Mouse (Mus musculus): ENCODE measurements around the gene Acox1. TPM values are rescaled to one million over a fixed set of nuclear protein-coding genes. Genes with fewer than 3 reads are reported as not detected.

Acox1 gene
- polyA plus RNA-seq, 1 experiment from 2014 or later: 33.3 TPM

DNA sequence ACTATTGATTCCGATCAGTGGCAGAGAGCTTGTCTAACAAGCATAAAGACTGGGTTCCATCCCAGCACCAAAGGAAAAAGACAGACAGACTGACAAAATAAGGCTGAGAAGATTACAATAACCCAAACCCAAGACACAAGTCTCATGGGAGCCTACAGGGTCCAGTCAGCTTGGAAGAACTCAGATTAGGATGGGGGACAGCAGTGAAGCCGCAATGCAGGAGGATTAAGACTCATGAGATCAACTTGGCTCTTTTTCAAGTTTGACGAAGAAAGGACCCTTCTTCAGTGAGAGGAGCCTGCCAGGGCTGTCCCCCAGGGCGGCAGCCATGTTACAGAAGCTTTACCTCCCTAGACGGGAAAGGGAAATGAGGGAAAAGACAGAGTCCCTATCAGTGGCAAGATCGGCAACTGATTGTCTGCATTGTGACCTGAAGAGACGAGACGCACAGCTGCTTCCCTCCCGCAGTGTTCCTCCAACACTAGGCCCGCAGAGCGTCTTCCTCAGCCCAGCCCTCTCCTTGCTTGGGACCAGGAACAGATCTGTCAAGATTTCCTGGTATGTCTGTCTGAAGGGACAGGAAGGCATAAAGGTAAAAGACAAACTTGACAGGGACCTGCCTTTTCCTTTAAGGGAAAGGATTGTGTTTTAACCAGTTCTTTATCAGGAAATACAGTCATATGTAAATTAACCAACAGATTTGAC, 11.5 kb downstream of the Acox1 start:
- no peak overlapping the region for H3K4me2 ChIP-seq (ENCODE audit: low read length)
- peaks cover 61% of the 10 kb centered on the region for H3K36me3 ChIP-seq (ENCODE audit: control insufficient read depth, insufficient read depth, low read length)
- H3K9me3 ChIP-seq (ENCODE audit: control insufficient read depth, low read length): no peaks in the 10 kb centered on the region
- no peak overlapping the region for H3K27ac ChIP-seq (ENCODE audit: low read depth)
- ATAC-seq (replicated peaks; ENCODE audit: low FRiP score, low TSS enrichment, low read depth) (no peak), DNase-seq (ENCODE audit: low spot score) (no peak)
- WGBS: 60% methylated on average over 11 of the region's 11 CpGs
- no peak overlapping the region for H3K9ac ChIP-seq (ENCODE audit: low read length)
- no peaks in the 10 kb centered on the region for H3K4me1 ChIP-seq (replicated peaks; ENCODE audit: control insufficient read depth, insufficient read depth, low read length)
- no peaks in the 10 kb centered on the region for H3K27me3 ChIP-seq (replicated peaks; ENCODE audit: control insufficient read depth, insufficient read depth, low read length)
- no peak overlapping the region for H3K4me3 ChIP-seq (ENCODE audit: low read depth, low read length)

DNA sequence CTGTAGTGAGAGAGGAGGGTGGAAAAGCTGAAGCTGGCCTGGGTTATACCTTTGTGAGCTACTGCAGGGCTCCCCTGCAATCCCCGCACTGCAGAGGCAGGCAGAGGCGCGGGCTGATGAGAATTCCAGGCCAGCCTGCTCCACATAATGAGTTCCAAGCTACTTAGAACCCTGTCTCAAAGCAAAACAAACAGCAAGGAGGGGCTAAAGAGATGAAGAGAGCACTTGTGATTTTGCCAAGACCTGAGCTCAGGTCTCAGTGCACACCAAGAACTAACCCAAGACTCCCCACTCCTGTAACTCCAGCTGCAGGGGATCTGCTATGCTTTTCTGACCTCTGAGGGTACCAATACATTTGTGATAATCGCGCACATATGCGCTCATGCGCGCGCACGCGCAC, 12.5 kb downstream of the Acox1 start:
- H3K27ac ChIP-seq (ENCODE audit: low read depth): no peak overlapping the region

DNA sequence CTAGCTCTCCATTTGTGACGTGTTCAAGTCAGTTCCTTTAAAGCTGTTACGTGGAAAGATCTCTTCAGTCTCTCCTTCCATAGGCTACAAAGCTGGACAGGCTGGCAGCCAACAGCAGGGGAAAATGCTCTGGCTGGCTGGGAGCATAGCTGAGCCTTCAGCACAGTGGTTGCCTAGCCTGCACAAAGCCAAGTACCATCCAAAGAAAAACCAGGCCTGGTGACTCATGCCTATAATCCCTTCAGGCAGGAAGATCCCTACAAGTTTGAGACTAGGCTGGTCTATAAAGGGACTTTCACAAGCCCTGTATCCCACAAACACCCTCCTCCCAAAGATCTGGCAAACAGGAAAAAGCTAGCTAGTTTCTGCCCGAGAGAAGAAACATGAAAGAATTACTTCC, 13.0 kb downstream of the Acox1 start:
- DNase-seq (ENCODE audit: low spot score) (no peak), ATAC-seq (replicated peaks; ENCODE audit: low FRiP score, low TSS enrichment, low read depth) (no peak)
- H3K4me3 ChIP-seq (ENCODE audit: low read depth, low read length): no peak overlapping the region
- 89% methylated on average over 3 of the region's 3 CpGs for WGBS
- no peak overlapping the region for H3K9ac ChIP-seq (ENCODE audit: low read length)
- H3K27me3 ChIP-seq (replicated peaks; ENCODE audit: control insufficient read depth, insufficient read depth, low read length): no peaks in the 10 kb centered on the region
- no peaks in the 10 kb centered on the region for H3K4me1 ChIP-seq (replicated peaks; ENCODE audit: control insufficient read depth, insufficient read depth, low read length)
- H3K27ac ChIP-seq (ENCODE audit: low read depth): no peak overlapping the region
- H3K36me3 ChIP-seq (ENCODE audit: control insufficient read depth, insufficient read depth, low read length): peaks cover 70% of the 10 kb centered on the region
- H3K9me3 ChIP-seq (ENCODE audit: control insufficient read depth, low read length): no peaks in the 10 kb centered on the region
- no peak overlapping the region for H3K4me2 ChIP-seq (ENCODE audit: low read length)

More for the DNA sequence above, 12.5 kb downstream of the Acox1 start:
- H3K4me1 ChIP-seq (replicated peaks; ENCODE audit: control insufficient read depth, insufficient read depth, low read length): no peaks in the 10 kb centered on the region
- 95% methylated on average over 11 of the region's 11 CpGs for WGBS
- no peak overlapping the region for H3K4me2 ChIP-seq (ENCODE audit: low read length)
- ATAC-seq (replicated peaks; ENCODE audit: low FRiP score, low TSS enrichment, low read depth) (no peak), DNase-seq (ENCODE audit: low spot score) (no peak)
- no peaks in the 10 kb centered on the region for H3K9me3 ChIP-seq (ENCODE audit: control insufficient read depth, low read length)
- no peak overlapping the region for H3K9ac ChIP-seq (ENCODE audit: low read length)
- H3K4me3 ChIP-seq (ENCODE audit: low read depth, low read length): no peak overlapping the region
- peaks cover 70% of the 10 kb centered on the region for H3K36me3 ChIP-seq (ENCODE audit: control insufficient read depth, insufficient read depth, low read length)
- H3K27me3 ChIP-seq (replicated peaks; ENCODE audit: control insufficient read depth, insufficient read depth, low read length): no peaks in the 10 kb centered on the region

DNA sequence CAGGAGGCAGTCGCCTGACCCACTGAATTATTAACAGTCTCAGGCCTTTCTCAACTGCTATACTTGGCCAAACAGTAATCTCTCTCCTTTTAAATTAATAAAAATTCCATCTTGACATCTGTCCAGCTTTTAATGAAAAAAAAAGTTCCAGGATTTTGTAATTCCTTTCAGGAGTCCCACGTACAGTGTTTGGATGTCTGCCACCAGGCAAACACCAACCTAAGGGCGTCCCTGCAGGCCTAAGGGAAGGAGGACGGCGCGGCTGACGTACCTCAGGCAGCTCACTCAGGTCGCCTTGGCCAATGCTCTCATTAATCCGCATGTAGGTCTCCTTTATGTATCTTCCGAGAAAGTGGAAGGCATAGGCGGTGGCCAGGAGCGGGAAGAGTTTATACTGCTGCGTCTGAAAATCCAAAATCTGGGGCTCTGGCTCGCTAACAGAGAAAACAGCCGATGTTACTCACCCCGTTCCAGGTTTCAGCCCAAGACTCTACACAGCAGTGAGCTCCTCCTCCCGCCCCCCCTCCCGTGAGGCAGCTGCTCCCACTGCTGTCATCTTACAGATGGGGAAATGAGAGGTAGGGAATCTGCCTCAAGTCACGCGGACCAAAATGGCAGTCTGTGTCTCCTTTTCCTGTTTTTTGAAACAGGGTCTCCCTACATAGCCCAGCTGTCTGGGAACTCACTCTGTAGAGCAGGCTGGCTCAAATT, 20.3 kb downstream of the Acox1 start:
- 88% methylated on average over 20 of the region's 20 CpGs for WGBS
- H3K9me3 ChIP-seq (ENCODE audit: control insufficient read depth, low read length): no peaks in the 10 kb centered on the region
- no peak overlapping the region for H3K9ac ChIP-seq (ENCODE audit: low read length)
- H3K4me3 ChIP-seq (ENCODE audit: low read depth, low read length): no peak overlapping the region
- no peak overlapping the region for H3K27ac ChIP-seq (ENCODE audit: low read depth)
- H3K27me3 ChIP-seq (replicated peaks; ENCODE audit: control insufficient read depth, insufficient read depth, low read length): no peaks in the 10 kb centered on the region
- H3K4me2 ChIP-seq (ENCODE audit: low read length): no peak overlapping the region
- ATAC-seq (replicated peaks; ENCODE audit: low FRiP score, low TSS enrichment, low read depth) (no peak), DNase-seq (ENCODE audit: low spot score) (no peak)
- H3K4me1 ChIP-seq (replicated peaks; ENCODE audit: control insufficient read depth, insufficient read depth, low read length): no peaks in the 10 kb centered on the region
- H3K36me3 ChIP-seq (ENCODE audit: control insufficient read depth, insufficient read depth, low read length): peaks cover 82% of the 10 kb centered on the region

DNA sequence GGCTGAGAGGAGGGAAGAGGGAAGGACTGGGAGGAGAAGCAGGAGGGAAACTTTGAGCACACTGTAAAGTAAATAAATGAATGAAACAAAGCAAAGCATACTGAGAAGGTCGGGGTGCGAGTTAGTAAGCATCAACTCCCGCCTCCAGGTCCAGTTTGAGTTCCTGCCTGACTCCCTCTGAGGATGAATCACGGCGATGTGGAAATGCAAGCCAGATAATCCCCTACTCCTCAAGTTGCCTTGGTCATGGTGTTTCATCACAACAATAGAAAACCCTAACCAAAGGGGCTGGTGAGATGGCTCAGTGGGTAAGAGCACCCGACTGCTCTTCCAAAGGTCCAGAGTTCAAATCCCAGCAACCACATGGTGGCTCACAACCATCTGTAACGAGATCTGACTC, 22.8 kb downstream of the Acox1 start:
- Histone ChIP-seq H3K9ac (ENCODE audit: low read length) (no peak overlapping the region), H3K9me3 (ENCODE audit: control insufficient read depth, low read length) (no peaks in the 10 kb centered on the region), H3K4me2 (ENCODE audit: low read length) (no peak overlapping the region), H3K27ac (ENCODE audit: low read depth) (no peak overlapping the region), H3K27me3 (replicated peaks; ENCODE audit: control insufficient read depth, insufficient read depth, low read length) (no peaks in the 10 kb centered on the region), H3K4me1 (replicated peaks; ENCODE audit: control insufficient read depth, insufficient read depth, low read length) (no peaks in the 10 kb centered on the region), H3K36me3 (ENCODE audit: control insufficient read depth, insufficient read depth, low read length) (peaks cover 82% of the 10 kb centered on the region), H3K4me3 (ENCODE audit: low read depth, low read length) (no peak overlapping the region)
- DNase-seq (ENCODE audit: low spot score): no peak
- WGBS: 79% methylated on average over 7 of the region's 7 CpGs
- ATAC-seq (replicated peaks; ENCODE audit: low FRiP score, low TSS enrichment, low read depth): no peak

DNA sequence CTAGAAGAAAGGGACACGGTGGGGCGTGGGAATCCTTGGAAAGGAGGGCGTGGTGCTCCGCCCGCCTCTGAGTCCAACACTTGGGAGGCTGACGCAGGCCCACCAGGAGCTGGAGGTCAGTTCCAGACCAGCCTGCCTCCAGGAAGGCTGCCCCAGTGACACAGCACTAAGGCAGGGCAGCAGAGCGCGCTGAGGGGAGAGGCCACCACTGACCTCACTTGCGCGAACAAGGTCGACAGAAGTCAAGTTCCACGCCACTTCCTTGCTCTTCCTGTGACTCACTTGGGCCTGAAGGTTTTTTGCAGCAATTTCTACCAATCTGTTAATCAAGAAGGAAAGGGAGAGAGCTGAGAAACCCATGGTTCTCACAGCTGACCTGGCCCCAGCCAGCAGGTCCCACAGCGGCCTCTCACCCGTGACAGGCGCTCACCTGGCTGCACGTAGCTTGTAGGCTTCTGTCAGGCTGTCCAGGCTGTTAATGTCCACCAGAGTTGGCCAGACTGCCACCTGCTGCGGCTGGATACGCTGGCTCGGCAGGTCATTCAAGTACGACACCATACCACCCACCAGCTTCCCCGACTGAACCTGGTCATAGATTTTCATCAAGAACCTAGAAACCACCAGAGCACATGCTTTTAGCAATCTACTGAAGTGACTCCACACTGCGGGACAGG, 23.9 kb downstream of the Acox1 start:
- WGBS: 90% methylated on average over 22 of the region's 22 CpGs
- H3K9ac ChIP-seq (ENCODE audit: low read length): no peak overlapping the region
- no peaks in the 10 kb centered on the region for H3K4me1 ChIP-seq (replicated peaks; ENCODE audit: control insufficient read depth, insufficient read depth, low read length)
- ATAC-seq (replicated peaks; ENCODE audit: low FRiP score, low TSS enrichment, low read depth) (no peak), DNase-seq (ENCODE audit: low spot score) (no peak)
- no peak overlapping the region for H3K4me3 ChIP-seq (ENCODE audit: low read depth, low read length)
- no peak overlapping the region for H3K4me2 ChIP-seq (ENCODE audit: low read length)
- peaks cover 73% of the 10 kb centered on the region for H3K36me3 ChIP-seq (ENCODE audit: control insufficient read depth, insufficient read depth, low read length)
- no peaks in the 10 kb centered on the region for H3K9me3 ChIP-seq (ENCODE audit: control insufficient read depth, low read length)
- H3K27me3 ChIP-seq (replicated peaks; ENCODE audit: control insufficient read depth, insufficient read depth, low read length): no peaks in the 10 kb centered on the region
- H3K27ac ChIP-seq (ENCODE audit: low read depth): no peak overlapping the region

DNA sequence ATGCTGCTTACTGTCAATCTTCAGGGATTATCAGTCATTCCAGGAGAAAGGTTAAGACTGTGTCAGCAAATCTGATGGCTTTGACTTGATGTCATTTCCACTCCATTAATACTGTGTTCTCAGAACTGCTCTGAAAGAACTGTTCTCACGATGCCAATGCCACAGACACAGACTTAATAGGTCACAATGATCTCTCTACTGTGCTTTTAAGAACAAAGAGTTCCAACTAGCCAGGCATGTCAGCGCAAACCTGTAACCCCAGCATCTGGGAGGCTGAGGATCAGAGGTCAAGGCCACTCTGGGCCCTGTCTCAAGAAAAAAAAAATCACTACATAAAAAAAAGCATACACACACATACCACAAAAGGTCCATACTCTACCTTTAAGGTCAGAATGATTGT, 26.9 kb downstream of the Acox1 start:
- Histone ChIP-seq H3K9ac (ENCODE audit: low read length) (no peak overlapping the region), H3K36me3 (ENCODE audit: control insufficient read depth, insufficient read depth, low read length) (peaks cover 49% of the 10 kb centered on the region), H3K4me3 (ENCODE audit: low read depth, low read length) (no peak overlapping the region), H3K27ac (ENCODE audit: low read depth) (no peak overlapping the region), H3K4me1 (replicated peaks; ENCODE audit: control insufficient read depth, insufficient read depth, low read length) (peaks cover under 1% of the 10 kb centered on the region; the same call in 1 of the 2 replicates), H3K27me3 (replicated peaks; ENCODE audit: control insufficient read depth, insufficient read depth, low read length) (no peaks in the 10 kb centered on the region), H3K9me3 (ENCODE audit: control insufficient read depth, low read length) (no peaks in the 10 kb centered on the region), H3K4me2 (ENCODE audit: low read length) (no peak overlapping the region)
- no peak for DNase-seq (ENCODE audit: low spot score)
- no peak for ATAC-seq (replicated peaks; ENCODE audit: low FRiP score, low TSS enrichment, low read depth)
- 91% methylated on average over 2 of the region's 2 CpGs for WGBS

DNA sequence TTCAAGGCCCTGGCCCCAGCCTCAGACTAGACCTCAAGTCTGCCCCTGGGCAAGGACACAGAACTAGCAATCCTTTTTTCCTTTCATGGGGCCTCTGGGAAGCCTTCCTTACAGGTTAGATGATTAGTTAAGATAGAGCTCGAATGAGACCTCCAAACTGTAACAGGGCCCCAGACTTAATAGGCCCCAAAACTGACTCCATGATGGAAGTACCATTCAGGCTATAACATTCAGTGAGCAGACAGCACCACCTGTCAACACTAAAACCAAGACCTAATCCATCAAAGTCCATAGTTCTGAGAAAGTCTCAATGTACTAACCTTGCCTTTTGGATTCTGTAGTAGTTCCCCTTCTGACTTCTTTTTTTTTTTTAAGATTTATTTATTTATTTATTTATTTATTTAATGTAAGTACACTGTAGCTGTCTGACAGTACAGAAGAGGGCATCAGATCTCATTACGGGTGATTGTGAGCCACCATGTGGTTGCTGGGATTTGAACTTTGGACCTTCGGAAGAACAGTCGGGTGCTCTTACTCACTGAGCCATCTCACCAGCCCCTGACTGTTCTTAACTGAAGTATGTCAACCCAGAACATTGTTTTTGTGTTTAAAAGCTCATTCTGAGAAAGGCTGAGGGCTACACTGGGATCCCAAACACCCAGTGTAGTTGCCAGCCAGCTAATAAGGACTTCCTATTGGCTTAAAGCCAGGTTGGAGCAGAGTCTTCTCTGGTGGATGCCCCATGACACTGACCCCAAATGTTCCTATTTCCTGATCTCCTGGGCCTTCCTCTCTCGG, 28.6 kb downstream of the Acox1 start:
- 81% methylated on average over 5 of the region's 5 CpGs for WGBS
- Histone ChIP-seq H3K4me1 (replicated peaks; ENCODE audit: control insufficient read depth, insufficient read depth, low read length) (peaks cover 7% of the 10 kb centered on the region; the same call in 1 of the 2 replicates), H3K36me3 (ENCODE audit: control insufficient read depth, insufficient read depth, low read length) (peaks cover 40% of the 10 kb centered on the region), H3K9ac (ENCODE audit: low read length) (no peak overlapping the region), H3K27ac (ENCODE audit: low read depth) (no peak overlapping the region), H3K27me3 (replicated peaks; ENCODE audit: control insufficient read depth, insufficient read depth, low read length) (no peaks in the 10 kb centered on the region), H3K4me2 (ENCODE audit: low read length) (no peak overlapping the region), H3K4me3 (ENCODE audit: low read depth, low read length) (no peak overlapping the region), H3K9me3 (ENCODE audit: control insufficient read depth, low read length) (no peaks in the 10 kb centered on the region)
- DNase-seq (ENCODE audit: low spot score) (no peak), ATAC-seq (replicated peaks; ENCODE audit: low FRiP score, low TSS enrichment, low read depth) (no peak)

Measured in intestine, embryonic 14.5 days (tissue).